Mouse (Mus musculus) heart, embryonic 16.5 days (tissue): ENCODE results near the gene Gm21983. TPM values are rescaled to one million over a fixed set of nuclear protein-coding genes. Genes with fewer than 3 reads are reported as not detected.

Source experiments
- ATAC-seq: fragments of 200-750 bp; cut with Nextera tagmentation; replicated peaks from 2 replicates; pipeline ENCODE4 v1.8.0; 2017; ENCODE audit warnings: moderate number of reproducible peaks; ENCODE audit not compliant: insufficient read depth, low FRiP score; ENCODE audit errors: extremely low read depth
- H3K27ac ChIP-seq: fragments of 300-500 bp; sonication (generic); 2 replicates; pipeline ENCODE4 v1.5.1; 2014; ENCODE audit warnings: mild to moderate bottlenecking, low read length, control low read depth, moderate library complexity
- H3K27me3 ChIP-seq: fragments of 300-500 bp; sonication (generic); 2 replicates; pipeline ENCODE4 v1.6.1; 2014; ENCODE audit warnings: low read length, mixed read lengths; ENCODE audit not compliant: control insufficient read depth, insufficient read depth
- H3K36me3 ChIP-seq: fragments of 300-500 bp; sonication (generic); 2 replicates; pipeline ENCODE4 v1.6.1; 2014; ENCODE audit not compliant: control insufficient read depth, insufficient read depth
- H3K4me1 ChIP-seq: fragments of 300-500 bp; sonication (generic); 2 replicates; pipeline ENCODE4 v1.6.1; 2014; ENCODE audit warnings: low read length, mixed read lengths; ENCODE audit not compliant: control insufficient read depth, insufficient read depth
- H3K4me2 ChIP-seq: fragments of 300-500 bp; sonication (generic); 2 replicates; pipeline ENCODE4 v1.6.1; 2014; ENCODE audit warnings: low read depth, mild to moderate bottlenecking, control low read depth, low read length
- H3K4me3 ChIP-seq: fragments of 300-500 bp; sonication (generic); 2 replicates; pipeline ENCODE4 v1.5.1; 2014; ENCODE audit warnings: mild to moderate bottlenecking, control low read depth, low read length
- H3K9ac ChIP-seq: fragments of 300-500 bp; sonication (generic); 2 replicates; pipeline ENCODE4 v1.6.1; 2014; ENCODE audit warnings: low read length, control low read depth
- H3K9me3 ChIP-seq: fragments of 300-500 bp; sonication (generic); replicated peaks from 2 replicates; pipeline ENCODE4 v1.6.1; 2016; ENCODE audit warnings: low read length; ENCODE audit not compliant: control insufficient read depth
- WGBS: fragments of 180-500 bp; shearing (Covaris S2); extraction: QIAGEN DNeasy Blood & Tissue Kit; methylation state at CpG from one replicate; pipeline ENCODE4 v1.1.7; 2014; 5-methylcytosine and 5-hydroxymethylcytosine counted together
- polyA plus RNA-seq: library from polyadenylated mRNA; unstranded; fragments of >200 nt; fragmentation: Nextera tagmentation; extraction: Ambion mirVana; gene quantifications from 2 replicates; pipeline ENCODE4 v1.2.1, GENCODE M21; 2015

Gene Gm21983
- not detected in 2 replicates for polyA plus RNA-seq

DNA sequence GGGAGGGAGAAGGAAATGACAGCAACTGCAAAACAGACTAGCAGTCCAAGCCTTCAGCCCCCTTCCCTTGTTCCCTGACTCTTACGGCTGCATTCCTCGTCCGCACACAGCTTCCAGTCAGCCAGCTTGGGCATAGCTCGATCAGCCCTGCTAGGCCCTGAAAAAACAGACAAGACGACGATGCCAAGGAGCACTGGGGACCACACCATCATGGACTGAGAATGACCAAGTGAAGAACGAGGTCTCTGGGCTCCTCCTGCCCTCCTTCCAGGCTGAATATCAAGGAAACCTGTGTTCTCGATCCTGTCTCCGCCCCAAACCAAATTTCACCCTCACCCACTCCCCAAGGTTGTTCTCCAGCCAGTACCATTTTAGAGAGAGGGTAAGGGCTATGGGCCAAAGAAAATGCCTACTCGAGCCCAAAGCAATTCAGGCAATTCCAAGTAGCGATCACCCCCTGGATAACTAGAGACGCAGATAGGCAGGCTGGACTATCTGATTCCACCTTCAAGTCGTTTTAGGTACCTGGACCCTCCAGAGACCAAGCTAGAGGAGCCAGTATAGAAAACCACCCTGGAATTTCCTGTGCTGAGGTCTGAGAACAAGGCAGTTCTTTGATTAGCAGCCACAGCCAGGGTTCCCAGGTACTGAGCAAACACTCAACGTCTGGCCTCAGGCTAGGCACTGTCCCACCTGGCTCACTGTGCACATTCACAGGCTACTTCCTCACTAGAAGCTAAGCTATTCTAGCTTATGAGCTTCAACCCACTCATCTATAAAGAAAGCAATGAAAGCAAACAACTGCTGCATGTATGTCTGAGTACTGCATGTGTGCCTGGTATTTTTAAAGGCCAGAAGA, at the start of gene Gm21983, which contains the start of gene Mia:
TSS of gene Gm21983 (minus strand) at position 250 of the 859 bp plus-strand sequence.
TSS of gene Mia (minus strand) at position 321 of the 859 bp plus-strand sequence.
- Histone ChIP-seq H3K36me3 (peaks cover 19% of the 10 kb centered on the region), H3K4me1 (peaks cover 13% of the 10 kb centered on the region), H3K27ac (no peak within 1 kb of the TSS), H3K9ac (no peak within 1 kb of the TSS), H3K4me3 (no peak within 1 kb of the TSS), H3K27me3 (no peaks in the 10 kb centered on the region), H3K9me3 (peaks cover 3% of the 10 kb centered on the region; the same call in 1 of the 2 replicates), H3K4me2 (no peak within 1 kb of the TSS)
- no peak for ATAC-seq
- WGBS, result 58% methylated on average over 14 of the region's 14 CpGs

- Histone ChIP-seq H3K4me3 (peak overlapping the region; percentile 91), H3K4me2 (peak overlapping the region; percentile 89), H3K9ac (peak overlapping the region; percentile 91), H3K36me3 (no peaks in the 10 kb centered on the region), H3K9me3 (no peaks in the 10 kb centered on the region), H3K4me1 (peaks cover 38% of the 10 kb centered on the region), H3K27ac (peak overlapping the region; percentile 90), H3K27me3 (no peaks in the 10 kb centered on the region)
- WGBS, result 18% methylated on average over 6 of the region's 6 CpGs
- no peak for ATAC-seq
Measured at GRCm38 (mm10) chr7:27228865-27229264, 48.0 kb upstream of the Gm21983 start.

GRCm38 (mm10) chr7:27228281-27228821, 47.5 kb upstream of the Gm21983 start, which contains the start of gene Itpkc:
Itpkc (minus strand) TSS chr7:27228661.
- H3K9ac ChIP-seq, result peak within 1 kb of the TSS; percentile 91
- H3K4me1 ChIP-seq, result peaks cover 33% of the 10 kb centered on the region
- no peaks in the 10 kb centered on the region for H3K36me3 ChIP-seq
- H3K4me3 ChIP-seq, result peak within 1 kb of the TSS; percentile 91
- no peaks in the 10 kb centered on the region for H3K9me3 ChIP-seq
- H3K4me2 ChIP-seq, result peak within 1 kb of the TSS; percentile 89
- H3K27me3 ChIP-seq, result no peaks in the 10 kb centered on the region
- peak; percentile 83 for ATAC-seq
- under 1% methylated on average over 42 of the region's 49 CpGs for WGBS
- peak within 1 kb of the TSS; percentile 90 for H3K27ac ChIP-seq

DNA sequence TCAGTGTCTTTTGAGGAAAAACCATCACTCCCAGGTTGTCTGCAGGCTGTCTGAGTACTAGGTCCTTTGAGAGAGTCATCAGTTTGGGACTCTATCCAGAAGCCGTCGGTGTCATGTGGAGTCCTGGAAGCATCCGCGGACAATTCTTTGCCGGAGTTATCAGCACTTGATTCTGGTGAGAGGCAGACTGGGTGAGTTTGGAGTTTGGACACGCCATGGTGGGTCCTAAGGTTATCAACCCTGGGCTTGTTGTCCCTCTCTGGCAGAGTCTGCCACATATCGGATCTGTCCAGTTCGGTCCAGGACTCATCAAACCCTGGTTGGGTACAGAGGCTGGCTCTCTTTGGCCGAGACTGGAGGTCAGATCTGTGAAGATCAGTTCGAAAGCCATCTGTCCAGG, 46.8 kb upstream of the Gm21983 start:
- no peak for ATAC-seq
- peaks cover 32% of the 10 kb centered on the region for H3K4me1 ChIP-seq
- H3K9me3 ChIP-seq, result no peaks in the 10 kb centered on the region
- peak overlapping the region; percentile 90 for H3K27ac ChIP-seq
- peak overlapping the region; percentile 89 for H3K4me2 ChIP-seq
- H3K36me3 ChIP-seq, result no peaks in the 10 kb centered on the region
- H3K9ac ChIP-seq, result peak overlapping the region; percentile 91
- H3K27me3 ChIP-seq, result no peaks in the 10 kb centered on the region
- peak overlapping the region; percentile 91 for H3K4me3 ChIP-seq
- WGBS, result 2% methylated on average over 10 of the region's 10 CpGs

GRCm38 (mm10) chr7:27227276-27227675, 46.4 kb upstream of the Gm21983 start:
- H3K4me3 ChIP-seq, result peak overlapping the region; percentile 91
- H3K27ac ChIP-seq, result no peak overlapping the region
- H3K4me1 ChIP-seq, result peaks cover 30% of the 10 kb centered on the region
- H3K4me2 ChIP-seq, result peak overlapping the region; percentile 89
- no peaks in the 10 kb centered on the region for H3K27me3 ChIP-seq
- no peak for ATAC-seq
- no peaks in the 10 kb centered on the region for H3K9me3 ChIP-seq
- no peaks in the 10 kb centered on the region for H3K36me3 ChIP-seq
- peak overlapping the region; percentile 91 for H3K9ac ChIP-seq
- 31% methylated on average over 9 of the region's 9 CpGs for WGBS

DNA sequence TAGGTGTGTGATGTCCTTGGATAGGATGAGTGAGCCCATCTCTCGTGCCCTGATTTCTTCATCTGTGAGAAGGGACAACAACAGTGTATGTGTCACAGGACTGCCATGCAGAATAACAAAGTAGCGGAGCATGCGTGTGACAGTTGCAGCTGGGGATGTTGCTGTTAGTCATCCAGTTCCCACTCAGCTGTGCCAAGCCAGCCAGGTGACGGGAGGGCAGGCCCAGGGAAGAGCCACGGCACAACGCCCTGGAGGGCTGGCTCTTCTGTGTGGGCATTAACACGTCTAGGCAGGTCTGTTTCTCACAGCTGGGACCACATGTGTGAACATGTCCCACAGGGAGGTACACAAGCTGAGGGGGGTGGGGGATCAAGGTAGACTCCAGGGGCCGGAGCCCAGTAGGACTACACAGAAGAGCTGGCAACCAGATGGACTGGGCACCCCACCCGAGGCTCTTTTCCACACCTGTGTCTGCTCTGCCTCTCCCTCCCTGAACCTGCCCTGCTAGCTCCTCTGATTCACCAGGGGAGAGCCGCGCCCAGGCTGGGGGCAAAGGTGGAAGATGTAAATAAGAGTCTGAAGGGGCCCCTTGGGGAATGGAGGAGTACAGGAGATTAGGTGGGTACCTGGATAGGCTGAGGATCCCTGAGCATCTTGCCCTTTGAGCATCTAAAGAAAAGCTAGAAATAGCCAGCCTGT, 44.1 kb upstream of the Gm21983 start:
- H3K27ac ChIP-seq, result no peak overlapping the region
- H3K9ac ChIP-seq, result no peak overlapping the region
- 80% methylated on average over 11 of the region's 11 CpGs for WGBS
- ATAC-seq, result no peak
- no peaks in the 10 kb centered on the region for H3K9me3 ChIP-seq
- no peaks in the 10 kb centered on the region for H3K36me3 ChIP-seq
- no peaks in the 10 kb centered on the region for H3K27me3 ChIP-seq
- H3K4me1 ChIP-seq, result peaks cover 30% of the 10 kb centered on the region
- no peak overlapping the region for H3K4me2 ChIP-seq
- H3K4me3 ChIP-seq, result no peak overlapping the region

- WGBS, result 72% methylated on average over 1 of the region's 1 CpGs
- Histone ChIP-seq H3K9ac (no peak overlapping the region), H3K27me3 (no peaks in the 10 kb centered on the region), H3K27ac (no peak overlapping the region), H3K36me3 (no peaks in the 10 kb centered on the region), H3K4me1 (peaks cover 24% of the 10 kb centered on the region), H3K4me2 (no peak overlapping the region), H3K9me3 (no peaks in the 10 kb centered on the region), H3K4me3 (no peak overlapping the region)
- ATAC-seq, result no peak
Measured at GRCm38 (mm10) chr7:27222538-27222937, 41.7 kb upstream of the Gm21983 start.

DNA sequence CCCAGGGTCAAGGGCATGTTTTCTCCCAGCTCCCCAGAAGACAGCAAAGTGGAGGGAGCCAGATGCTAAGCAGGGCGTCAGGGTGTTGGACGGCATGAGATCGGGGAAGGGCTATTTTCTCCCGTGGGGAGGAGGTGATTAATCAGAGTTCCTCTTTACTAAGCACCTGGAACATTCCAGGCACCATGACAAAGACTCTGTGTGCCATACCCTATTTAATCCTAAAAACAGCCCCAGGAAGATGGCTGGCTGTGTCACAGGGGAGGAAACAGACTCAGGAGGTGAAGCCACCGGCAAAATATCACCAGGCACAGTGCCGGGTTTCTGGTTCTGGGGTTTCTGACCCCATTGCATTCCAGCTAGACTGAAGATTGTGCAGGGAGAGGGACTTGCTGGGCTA, 41.1 kb upstream of the Gm21983 start:
- no peak overlapping the region for H3K4me3 ChIP-seq

More for the DNA sequence above, 41.1 kb upstream of the Gm21983 start:
- H3K9me3 ChIP-seq, result no peaks in the 10 kb centered on the region
- ATAC-seq, result no peak
- H3K4me1 ChIP-seq, result peaks cover 18% of the 10 kb centered on the region
- H3K36me3 ChIP-seq, result no peaks in the 10 kb centered on the region
- H3K4me2 ChIP-seq, result no peak overlapping the region
- H3K9ac ChIP-seq, result no peak overlapping the region
- WGBS, result 60% methylated on average over 6 of the region's 6 CpGs
- no peaks in the 10 kb centered on the region for H3K27me3 ChIP-seq
- no peak overlapping the region for H3K27ac ChIP-seq
